Mouse (Mus musculus) neural tube, embryonic 13.5 days (tissue): ENCODE data around the gene Wdr89. TPM values are rescaled to one million over a fixed set of nuclear protein-coding genes. Genes with fewer than 3 reads are reported as not detected.
A peak's percentile ranks its signal among the peaks of the same experiment; 100 is the strongest.

Experiments
- ATAC-seq: fragments of 200-750 bp; cut with Nextera tagmentation; 2 replicates; pipeline ENCODE4 v1.8.0; 2017; ENCODE audit warnings: low read depth, mild to moderate bottlenecking, moderate TSS enrichment, moderate library complexity
- H3K27ac ChIP-seq: fragments of 300-500 bp; sonication (generic); replicated peaks from 2 replicates; pipeline ENCODE4 v1.5.1; 2015; ENCODE audit warnings: moderate library complexity, mild to moderate bottlenecking, inconsistent platforms
- H3K27me3 ChIP-seq: fragments of 300-500 bp; sonication (generic); 2 replicates; pipeline ENCODE4 v1.6.1; 2015; ENCODE audit warnings: mild to moderate bottlenecking, inconsistent platforms
- H3K36me3 ChIP-seq: fragments of 300-500 bp; sonication (generic); 2 replicates; pipeline ENCODE4 v1.6.1; 2015; ENCODE audit warnings: mild to moderate bottlenecking, inconsistent platforms
- H3K4me1 ChIP-seq: fragments of 300-500 bp; sonication (generic); replicated peaks from 2 replicates; pipeline ENCODE4 v1.6.1; 2015; ENCODE audit warnings: inconsistent platforms
- H3K4me2 ChIP-seq: fragments of 300-500 bp; sonication (generic); 2 replicates; pipeline ENCODE4 v1.6.1; 2015; ENCODE audit warnings: inconsistent platforms, mild to moderate bottlenecking, moderate library complexity
- H3K4me3 ChIP-seq: fragments of 300-500 bp; sonication (generic); 2 replicates; pipeline ENCODE4 v1.5.1; 2015; ENCODE audit warnings: mild to moderate bottlenecking, inconsistent platforms
- H3K9ac ChIP-seq: fragments of 300-500 bp; sonication (generic); 2 replicates; pipeline ENCODE4 v1.6.1; 2015; ENCODE audit warnings: moderate library complexity, mild to moderate bottlenecking, inconsistent platforms
- H3K9me3 ChIP-seq: fragments of 300-500 bp; sonication (generic); 2 replicates; pipeline ENCODE4 v1.6.1; 2016; ENCODE audit warnings: inconsistent platforms
- WGBS: fragments of 180-500 bp; shearing (Covaris S2); methylation state at CpG from one replicate; pipeline ENCODE4 v1.1.7; 2015; 5-methylcytosine and 5-hydroxymethylcytosine counted together
- polyA plus RNA-seq: library from polyadenylated mRNA; unstranded; fragments of >200 nt; fragmentation: Nextera tagmentation; extraction: Ambion mirVana; gene quantifications from 2 replicates; pipeline ENCODE4 v1.2.1, GENCODE M21; 2015

Wdr89 gene
- polyA plus RNA-seq, 1 experiment from 2014 or later = 5.4 TPM

DNA sequence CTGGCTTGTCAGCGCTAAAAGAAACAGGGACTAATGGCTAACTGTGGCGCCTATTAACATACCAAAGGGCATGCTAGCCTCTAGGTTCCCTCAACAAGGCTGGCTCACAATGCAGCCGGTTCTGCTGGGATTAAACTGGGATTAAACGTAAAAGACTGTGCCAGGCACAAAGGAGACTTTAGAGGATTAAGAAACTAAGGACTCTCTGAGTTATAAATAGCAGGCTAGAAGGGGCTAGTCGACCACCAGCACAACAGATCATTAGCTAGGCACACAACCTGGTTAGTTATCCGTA, 4.9 kb downstream of the Wdr89 start:
- H3K4me1 ChIP-seq = peaks cover 10% of the 10 kb centered on the region
- ATAC-seq = no peak
- H3K36me3 ChIP-seq = no peaks in the 10 kb centered on the region
- H3K9ac ChIP-seq = no peak overlapping the region
- no peak overlapping the region for H3K27ac ChIP-seq
- H3K27me3 ChIP-seq = no peaks in the 10 kb centered on the region
- H3K9me3 ChIP-seq = no peaks in the 10 kb centered on the region
- no peak overlapping the region for H3K4me2 ChIP-seq
- WGBS = 23% methylated on average over 6 of the region's 6 CpGs
- H3K4me3 ChIP-seq = no peak overlapping the region

DNA sequence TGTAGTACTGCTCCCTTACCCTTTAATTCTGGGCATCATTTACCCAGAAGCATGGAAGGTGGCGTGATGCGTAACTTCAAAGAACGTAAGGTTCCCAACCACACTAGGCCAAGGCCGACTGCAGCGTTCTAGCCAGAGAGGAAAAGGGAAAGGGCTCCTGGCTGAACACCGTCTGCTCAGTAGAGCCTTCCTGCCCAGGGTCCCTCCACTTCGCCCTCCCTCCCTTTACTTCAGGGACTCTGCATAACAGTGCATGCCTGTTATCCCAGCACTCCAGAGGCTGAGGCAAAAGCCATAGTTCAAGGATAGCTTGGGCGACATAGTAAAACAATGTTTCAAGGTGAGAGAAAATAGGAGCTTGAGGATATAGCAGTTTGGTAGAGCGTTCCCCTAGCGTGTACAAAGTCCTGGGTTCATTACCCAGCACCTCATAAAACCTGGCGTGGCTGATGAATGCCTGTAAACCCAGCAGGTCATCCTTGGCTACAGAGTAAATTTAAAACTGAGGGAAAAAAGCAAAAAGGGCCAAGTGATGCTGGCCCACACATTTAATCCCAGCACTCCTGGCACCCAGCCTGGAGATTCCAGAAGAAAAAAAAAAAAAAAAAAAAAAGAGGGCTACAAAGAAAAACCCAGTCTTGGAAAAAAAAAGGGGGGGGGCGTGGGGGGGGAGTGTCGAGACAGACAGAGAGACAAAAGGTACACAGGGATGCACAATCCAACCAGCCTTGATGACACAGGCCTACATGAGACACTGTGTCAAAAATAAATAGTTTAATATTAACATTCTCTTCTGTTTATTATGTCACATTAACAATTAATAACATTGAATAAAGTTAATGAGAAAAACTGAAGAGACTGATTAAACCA, 5.5 kb downstream of the Wdr89 start:
- 36% methylated on average over 13 of the region's 13 CpGs for WGBS
- no peak for ATAC-seq
- Histone ChIP-seq H3K27ac (0 out of 2 replicates have a peak overlapping the region, but pooled peaks have one; percentile 13), H3K9me3 (no peaks in the 10 kb centered on the region), H3K4me3 (no peak overlapping the region), H3K4me2 (no peak overlapping the region), H3K27me3 (no peaks in the 10 kb centered on the region), H3K36me3 (no peaks in the 10 kb centered on the region), H3K9ac (no peak overlapping the region), H3K4me1 (peaks cover 9% of the 10 kb centered on the region)

DNA sequence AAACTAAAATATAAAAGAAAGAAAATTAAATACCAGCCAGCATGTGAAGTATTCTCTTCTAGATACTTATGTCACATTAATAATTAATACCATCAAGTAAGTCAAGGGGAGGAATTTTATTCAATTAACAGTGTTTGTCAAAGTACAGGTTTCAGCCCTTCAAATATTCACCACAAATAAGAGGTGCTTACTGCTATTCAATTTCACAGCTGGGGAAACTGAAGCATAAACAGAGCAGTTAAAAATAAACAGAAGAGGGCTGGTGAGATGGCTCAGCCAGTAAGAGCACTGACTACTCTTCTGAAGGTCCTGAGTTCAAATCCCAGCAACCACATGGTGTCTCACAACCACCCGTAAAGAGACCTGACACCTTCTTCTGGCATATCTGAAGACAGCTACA, 7.0 kb downstream of the Wdr89 start:
- Histone ChIP-seq H3K36me3 (no peaks in the 10 kb centered on the region), H3K4me1 (0 out of 2 replicates have a peak, but pooled peaks cover 4% of the 10 kb centered on the region), H3K4me3 (no peak overlapping the region), H3K9ac (no peak overlapping the region), H3K4me2 (no peak overlapping the region), H3K27ac (no peak overlapping the region), H3K27me3 (no peaks in the 10 kb centered on the region), H3K9me3 (no peaks in the 10 kb centered on the region)
- 94% methylated on average over 1 of the region's 1 CpGs for WGBS
- ATAC-seq = no peak

DNA sequence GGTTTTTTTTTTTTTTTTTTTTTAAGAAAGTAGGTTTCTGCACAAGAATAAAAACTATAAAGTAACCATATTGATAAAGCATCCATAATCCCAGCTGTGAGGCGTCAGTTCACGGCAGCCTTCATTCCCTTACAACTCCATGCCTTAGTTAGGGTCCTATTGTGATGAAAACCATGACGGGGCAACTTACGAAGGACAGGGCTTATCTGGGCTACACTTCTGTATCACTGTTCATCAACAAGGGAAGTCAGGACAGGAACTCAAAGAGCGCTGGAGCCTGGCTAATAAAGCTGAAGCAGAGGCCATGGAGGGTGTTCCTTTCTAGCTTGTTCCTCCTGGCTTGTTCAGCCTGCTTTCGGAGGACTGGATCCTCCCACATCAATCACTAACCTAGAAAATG, 10.9 kb downstream of the Wdr89 start:
- Histone ChIP-seq H3K4me2 (no peak overlapping the region), H3K27ac (no peak overlapping the region), H3K4me3 (no peak overlapping the region), H3K27me3 (no peaks in the 10 kb centered on the region), H3K9me3 (no peaks in the 10 kb centered on the region), H3K36me3 (no peaks in the 10 kb centered on the region), H3K4me1 (no peaks in the 10 kb centered on the region), H3K9ac (no peak overlapping the region)
- ATAC-seq = no peak
- WGBS = 79% methylated on average over 6 of the region's 6 CpGs

DNA sequence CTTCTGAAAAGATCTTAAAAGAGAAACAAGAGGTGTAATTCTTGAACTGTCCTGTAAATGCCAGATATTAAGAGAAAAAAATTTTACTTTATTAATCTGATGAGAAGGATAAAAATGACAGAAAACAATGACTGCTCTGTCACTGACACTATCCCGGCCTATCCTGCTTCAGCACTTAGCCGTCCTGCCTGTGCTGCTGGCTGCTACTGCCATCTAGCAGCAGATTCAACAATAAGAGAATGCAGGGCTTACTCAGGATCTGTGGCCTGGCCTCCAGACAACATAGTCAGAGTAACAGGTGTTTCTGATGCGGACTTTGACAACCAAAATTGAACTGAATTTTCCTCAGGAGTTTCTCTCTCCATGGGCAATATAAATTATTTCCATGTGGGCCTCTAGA, 12.8 kb downstream of the Wdr89 start:
- no peaks in the 10 kb centered on the region for H3K36me3 ChIP-seq
- H3K9ac ChIP-seq = no peak overlapping the region
- ATAC-seq = no peak
- no peaks in the 10 kb centered on the region for H3K9me3 ChIP-seq
- no peak overlapping the region for H3K4me3 ChIP-seq
- no peak overlapping the region for H3K4me2 ChIP-seq
- no peaks in the 10 kb centered on the region for H3K4me1 ChIP-seq
- no peak overlapping the region for H3K27ac ChIP-seq
- no peaks in the 10 kb centered on the region for H3K27me3 ChIP-seq
- WGBS = 51% methylated on average over 3 of the region's 3 CpGs

DNA sequence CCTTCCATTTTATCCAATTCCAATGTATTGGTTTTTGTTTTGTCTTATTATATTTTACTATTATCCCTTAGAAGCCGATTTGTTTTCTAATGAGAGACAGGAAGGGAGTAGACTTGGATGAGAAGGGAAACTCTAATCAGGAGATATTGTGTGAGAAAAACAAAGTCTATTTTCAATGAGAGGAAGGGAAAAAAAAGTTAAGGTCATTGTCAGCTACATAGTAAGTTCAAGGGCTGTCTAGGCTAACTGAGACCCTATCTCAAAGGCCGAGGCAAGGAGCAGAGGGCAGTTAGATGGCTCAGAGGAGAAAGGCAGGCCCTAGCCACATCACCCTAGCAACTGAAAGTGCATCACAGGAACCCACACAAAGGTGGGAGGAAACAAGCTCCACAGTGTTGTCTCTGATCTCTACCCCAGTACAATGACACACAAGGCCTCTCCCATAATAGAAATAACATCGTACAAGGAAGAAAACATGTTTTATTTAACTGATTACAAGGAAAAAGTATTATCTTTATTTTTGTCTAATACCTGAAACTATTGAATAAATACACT, 15.0 kb downstream of the Wdr89 start:
- Histone ChIP-seq H3K4me2 (no peak overlapping the region), H3K4me1 (0 out of 2 replicates have a peak, but pooled peaks cover 4% of the 10 kb centered on the region), H3K9ac (no peak overlapping the region), H3K36me3 (no peaks in the 10 kb centered on the region), H3K4me3 (no peak overlapping the region), H3K27me3 (no peaks in the 10 kb centered on the region), H3K27ac (no peak overlapping the region), H3K9me3 (no peaks in the 10 kb centered on the region)
- whole genome bisulfite sequencing = 71% methylated on average over 3 of the region's 3 CpGs
- no peak for ATAC-seq

DNA sequence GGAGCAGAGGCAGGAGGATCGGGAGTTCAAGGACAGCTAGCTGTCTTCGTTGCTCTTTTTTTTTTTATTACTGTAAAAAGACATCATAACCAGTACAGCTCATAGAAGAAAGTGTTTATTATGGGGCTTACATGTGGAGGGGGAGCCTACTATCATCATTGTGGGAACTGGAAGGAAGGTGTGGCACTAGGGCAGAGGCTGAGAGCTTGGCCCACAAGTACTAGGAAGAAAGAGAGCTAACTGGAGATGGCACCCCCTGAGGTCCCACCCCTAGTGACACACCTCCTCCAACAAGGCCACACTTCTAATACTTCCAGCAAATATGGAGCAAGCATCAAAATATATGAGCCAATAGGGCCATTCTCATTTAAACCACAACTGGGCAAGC, 19.6 kb downstream of the Wdr89 start:
- no peak for ATAC-seq
- 89% methylated on average over 2 of the region's 2 CpGs for WGBS

DNA sequence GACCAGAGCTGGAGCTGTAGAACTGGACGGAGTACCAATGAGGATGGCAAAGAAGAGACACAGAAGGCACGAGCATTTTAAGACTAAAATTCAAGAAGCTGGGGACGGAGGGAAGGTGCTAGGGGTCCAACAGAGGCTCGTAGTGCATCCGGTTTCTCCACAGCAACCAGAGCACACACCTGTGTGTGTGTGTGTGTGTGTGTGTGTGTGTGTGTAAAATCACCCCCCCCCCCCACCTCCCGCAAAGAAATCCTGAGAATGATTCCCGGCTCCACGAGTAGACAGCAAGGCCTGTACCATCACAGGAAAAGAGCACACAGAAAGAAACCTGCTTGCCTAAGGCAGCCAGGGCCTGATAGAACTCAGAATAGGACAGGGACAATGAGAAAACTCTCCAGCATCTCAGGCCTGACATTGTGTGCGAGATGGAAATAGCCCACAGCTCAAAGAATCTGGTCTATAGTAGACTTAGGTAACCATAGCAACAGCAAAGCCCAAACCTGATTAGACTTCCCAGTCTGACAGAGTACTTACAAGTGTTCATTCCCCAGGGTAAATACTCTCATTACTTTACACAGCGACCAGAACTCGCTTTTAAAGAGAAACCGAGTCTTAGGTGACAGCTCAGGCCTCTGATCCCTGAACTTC, 20.2 kb downstream of the Wdr89 start:
- H3K4me1 ChIP-seq = 0 out of 2 replicates have a peak, but pooled peaks cover 6% of the 10 kb centered on the region
- no peaks in the 10 kb centered on the region for H3K9me3 ChIP-seq
- H3K27ac ChIP-seq = no peak overlapping the region
- ATAC-seq = peak; percentile 67
- no peaks in the 10 kb centered on the region for H3K27me3 ChIP-seq
- no peak overlapping the region for H3K9ac ChIP-seq
- H3K4me2 ChIP-seq = no peak overlapping the region
- 64% methylated on average over 12 of the region's 12 CpGs for WGBS
- no peak overlapping the region for H3K4me3 ChIP-seq
- H3K36me3 ChIP-seq = no peaks in the 10 kb centered on the region

More for the DNA sequence above, 19.6 kb downstream of the Wdr89 start:
- H3K9ac ChIP-seq = no peak overlapping the region
- no peak overlapping the region for H3K4me2 ChIP-seq
- H3K36me3 ChIP-seq = no peaks in the 10 kb centered on the region
- H3K4me3 ChIP-seq = no peak overlapping the region
- H3K27ac ChIP-seq = no peak overlapping the region
- 0 out of 2 replicates have a peak, but pooled peaks cover 6% of the 10 kb centered on the region for H3K4me1 ChIP-seq
- no peaks in the 10 kb centered on the region for H3K27me3 ChIP-seq
- no peaks in the 10 kb centered on the region for H3K9me3 ChIP-seq

DNA sequence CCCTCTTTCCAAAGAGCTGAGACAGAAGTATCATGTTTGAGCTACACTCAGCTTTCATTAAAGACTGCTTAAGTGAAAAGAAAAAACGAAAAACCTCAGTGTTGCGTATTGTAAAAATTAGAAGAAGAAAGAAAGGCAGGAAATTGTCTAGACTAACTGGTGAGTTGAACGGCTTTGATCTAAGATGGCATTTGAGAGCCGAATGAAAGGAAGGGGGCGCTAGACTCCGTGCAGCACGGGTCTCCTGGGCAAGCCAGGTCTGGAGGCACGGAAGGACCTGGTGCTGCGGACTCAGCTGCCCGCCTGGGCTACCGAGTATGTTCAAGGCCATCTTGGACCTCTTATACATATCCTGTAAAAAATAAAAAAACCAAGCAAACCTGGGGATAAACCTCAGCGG, 21.1 kb downstream of the Wdr89 start:
- no peak for ATAC-seq

DNA sequence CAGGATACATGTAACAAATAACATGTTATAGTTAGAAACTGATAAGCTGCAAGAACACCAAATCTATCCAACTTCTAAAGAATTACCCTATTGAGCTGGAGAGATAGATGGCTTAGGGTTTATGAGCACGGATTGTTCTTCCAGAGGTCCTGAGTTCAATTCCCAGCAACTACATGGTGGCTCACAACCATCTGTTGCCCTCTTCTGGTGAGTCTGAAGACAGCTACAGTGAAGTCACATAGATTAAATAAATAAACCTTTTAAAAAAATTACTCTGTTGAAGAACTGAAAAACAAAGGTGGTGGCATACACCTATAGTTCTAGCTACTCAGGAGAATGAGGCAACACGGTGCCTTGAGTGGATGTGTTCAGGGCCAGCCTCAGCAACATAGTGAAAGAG, 21.7 kb downstream of the Wdr89 start:
- H3K9ac ChIP-seq = no peak overlapping the region
- no peak overlapping the region for H3K4me3 ChIP-seq
- no peak for ATAC-seq
- H3K27ac ChIP-seq = no peak overlapping the region
- H3K4me2 ChIP-seq = no peak overlapping the region
- WGBS = 92% methylated on average over 2 of the region's 2 CpGs
- H3K27me3 ChIP-seq = no peaks in the 10 kb centered on the region
- no peaks in the 10 kb centered on the region for H3K36me3 ChIP-seq
- no peaks in the 10 kb centered on the region for H3K9me3 ChIP-seq
- 0 out of 2 replicates have a peak, but pooled peaks cover 6% of the 10 kb centered on the region for H3K4me1 ChIP-seq

More for the DNA sequence above, 21.1 kb downstream of the Wdr89 start:
- Histone ChIP-seq H3K27me3 (no peaks in the 10 kb centered on the region), H3K4me2 (no peak overlapping the region), H3K4me1 (0 out of 2 replicates have a peak, but pooled peaks cover 6% of the 10 kb centered on the region), H3K36me3 (no peaks in the 10 kb centered on the region), H3K27ac (no peak overlapping the region), H3K4me3 (no peak overlapping the region), H3K9ac (no peak overlapping the region), H3K9me3 (no peaks in the 10 kb centered on the region)
- 60% methylated on average over 12 of the region's 12 CpGs for whole genome bisulfite sequencing

DNA sequence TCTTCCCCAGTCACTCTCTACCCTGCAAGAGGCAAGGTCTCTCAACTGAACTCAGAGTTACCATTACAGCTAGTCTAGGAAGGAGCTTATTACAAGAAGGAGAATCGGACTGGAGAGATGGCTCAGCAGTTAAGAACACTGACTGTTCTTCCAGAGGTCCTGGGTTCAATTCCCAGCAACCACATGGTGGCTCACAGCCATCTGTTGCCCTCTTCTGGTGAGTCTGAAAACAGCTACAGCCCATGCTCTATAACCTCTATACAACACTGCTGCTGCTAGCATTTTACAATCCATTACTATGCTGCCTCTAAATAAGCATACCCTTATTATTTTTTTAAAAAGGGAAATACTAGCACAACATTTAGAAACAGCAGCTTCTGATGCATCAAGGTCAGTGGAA, 23.6 kb downstream of the Wdr89 start:
- H3K4me1 ChIP-seq = 0 out of 2 replicates have a peak, but pooled peaks cover 6% of the 10 kb centered on the region
- no peak overlapping the region for H3K27ac ChIP-seq
- no peak overlapping the region for H3K4me2 ChIP-seq
- H3K4me3 ChIP-seq = no peak overlapping the region
- no peak for ATAC-seq
- no peaks in the 10 kb centered on the region for H3K9me3 ChIP-seq
- no peaks in the 10 kb centered on the region for H3K27me3 ChIP-seq
- 91% methylated on average over 1 of the region's 1 CpGs for WGBS
- H3K36me3 ChIP-seq = no peaks in the 10 kb centered on the region
- H3K9ac ChIP-seq = no peak overlapping the region

DNA sequence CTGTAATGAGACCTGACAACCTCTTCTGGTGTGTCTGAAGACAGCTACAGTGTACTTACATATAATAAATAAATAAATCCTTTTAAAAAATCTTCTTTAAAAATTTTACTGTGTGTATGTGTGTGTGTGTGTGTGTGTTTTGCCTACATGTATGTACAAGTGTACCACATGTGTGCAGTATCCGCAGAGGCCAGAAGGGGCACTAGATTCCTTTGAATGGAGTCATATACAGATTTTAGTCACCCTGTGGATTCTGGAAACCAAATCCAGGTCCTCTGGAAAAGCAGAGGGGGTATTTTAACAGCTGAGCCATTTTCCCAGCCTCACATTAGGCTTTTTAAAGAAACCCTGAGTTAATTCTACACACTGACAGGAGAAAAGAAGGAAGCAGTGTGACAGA, 27.6 kb downstream of the Wdr89 start:
- no peak overlapping the region for H3K4me3 ChIP-seq
- no peak overlapping the region for H3K27ac ChIP-seq
- H3K9me3 ChIP-seq = no peaks in the 10 kb centered on the region
- H3K9ac ChIP-seq = no peak overlapping the region
- no peak for ATAC-seq
- H3K27me3 ChIP-seq = no peaks in the 10 kb centered on the region
- H3K4me2 ChIP-seq = no peak overlapping the region
- H3K36me3 ChIP-seq = no peaks in the 10 kb centered on the region
- no peaks in the 10 kb centered on the region for H3K4me1 ChIP-seq
- WGBS = 94% methylated on average over 1 of the region's 1 CpGs
